Mouse (Mus musculus) adrenal gland, adult (tissue): ENCODE measurements at regions not wholly inside any gene's neighbourhood (a gene's known extent, or its start where the extent isn't known, plus 50 kb on each side); places are given as distances from the start of the nearest gene placed in this dataset.
"Not testable (repeated sequence)": the region's sequence is repeated elsewhere in the genome, so short reads cannot be mapped to it uniquely, and the experiment has no call there.

Experiments
- DNase-seq, 2 experiments: peaks; one replicate each; pipeline ENCODE4 v3.0.0; 2022 to 2023; ENCODE audit warnings: low spot score in 1 of 2; ENCODE audit not compliant: inconsistent age in 2 of 2

GRCm38 (mm10) chr10:95773425-95773980 is 69.2 kb downstream of the Gm33543 start:
- peak; percentile 67 to 77 for DNase-seq

GRCm38 (mm10) chr10:95772811-95773424 is 69.8 kb downstream of the Gm33543 start:
- peak; percentile 44 to 62 for DNase-seq

- no peak for DNase-seq
Observed at GRCm38 (mm10) chr10:95768974-95769373, 73.8 kb downstream of the Gm33543 start.

GRCm38 (mm10) chr10:95767526-95768161 is 75.1 kb downstream of the Gm33543 start:
- DNase-seq = no peak

DNA sequence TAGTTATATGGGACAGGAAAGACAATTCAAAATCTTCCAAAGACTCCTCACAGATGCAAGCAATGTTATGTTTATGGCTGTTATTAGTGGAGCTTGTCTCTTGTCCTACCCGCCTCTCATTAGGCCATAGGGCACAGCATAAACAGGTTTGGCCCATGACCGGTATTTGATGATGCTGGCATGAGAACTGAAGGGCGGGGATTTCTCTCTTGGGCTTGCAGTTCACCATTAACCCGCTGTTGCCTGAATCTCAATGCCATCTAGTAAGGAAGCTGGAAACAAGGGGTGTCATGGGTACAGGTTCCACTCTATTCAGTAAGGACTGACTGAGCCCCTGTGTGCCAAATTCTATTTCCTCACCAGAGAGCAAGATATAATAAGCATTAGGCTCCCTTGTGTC is 78.6 kb downstream of the Gm33543 start:
- DNase-seq = peak in 1 of 2 experiments; percentile 40

DNA sequence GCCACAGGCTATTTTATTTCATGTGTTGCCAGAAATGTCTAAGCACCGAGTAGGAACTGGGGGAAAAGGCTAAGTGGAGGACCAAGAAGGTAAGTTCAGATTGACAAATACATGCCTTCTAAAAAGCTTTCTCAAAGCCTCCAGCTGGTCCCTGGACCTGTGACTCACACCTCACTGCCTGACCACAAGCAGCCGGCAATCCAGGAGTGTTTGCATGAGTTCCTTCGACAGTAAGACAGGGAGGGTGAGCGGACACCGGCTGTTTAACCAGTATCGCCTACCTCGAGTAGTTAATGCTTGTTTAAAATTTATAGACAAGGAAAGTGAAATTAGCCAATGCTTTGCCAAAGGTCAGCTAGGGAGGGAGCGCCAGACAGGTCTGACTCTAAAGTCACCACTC is 80.1 kb downstream of the Gm33543 start:
- peak; percentile 12 to 43 for DNase-seq

- DNase-seq = no peak
Observed at GRCm38 (mm10) chr10:95761969-95762368, 80.8 kb downstream of the Gm33543 start.

DNA sequence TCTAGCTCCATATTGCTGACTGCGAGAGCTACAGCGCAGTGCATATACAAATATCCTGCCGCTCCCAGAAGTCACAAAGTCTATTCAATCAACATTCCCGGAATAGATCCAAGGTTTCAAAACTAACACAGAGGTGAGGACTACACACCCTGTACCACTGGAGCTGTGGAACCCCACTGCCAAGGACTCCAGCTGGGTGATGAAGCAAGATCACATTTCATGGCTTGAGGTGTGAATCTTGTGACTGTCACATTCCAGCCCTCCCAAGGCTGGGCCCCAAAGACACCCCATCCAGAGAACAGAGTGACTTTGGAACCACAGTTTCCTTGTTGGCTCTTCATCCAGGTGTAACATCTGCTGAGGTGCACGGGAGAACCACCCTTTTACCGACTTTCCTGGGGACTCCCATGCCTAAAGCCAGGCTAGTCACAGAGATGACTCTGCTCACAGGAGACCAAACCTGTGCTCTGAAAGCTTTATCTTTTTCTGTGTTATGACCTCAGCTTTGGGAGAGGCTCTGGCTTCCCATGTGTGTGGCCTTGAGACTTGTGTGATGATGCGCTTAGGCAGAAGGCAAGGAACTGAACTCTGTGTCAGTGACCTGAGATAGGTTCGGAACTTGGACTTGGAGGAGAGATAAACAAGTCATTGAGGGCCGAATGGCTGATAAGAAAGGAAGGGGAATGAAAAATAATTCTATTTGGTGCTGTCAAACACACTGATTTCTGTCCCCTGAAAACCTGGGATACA is 82.4 kb downstream of the Gm33543 start:
- DNase-seq = peak; percentile 25 to 34

GRCm38 (mm10) chr10:95758181-95758580 is 84.5 kb downstream of the Gm33543 start:
- no peak for DNase-seq

GRCm38 (mm10) chr10:95755429-95755828 is 82.2 kb upstream of the Anapc15-ps start:
- DNase-seq = no peak

DNA sequence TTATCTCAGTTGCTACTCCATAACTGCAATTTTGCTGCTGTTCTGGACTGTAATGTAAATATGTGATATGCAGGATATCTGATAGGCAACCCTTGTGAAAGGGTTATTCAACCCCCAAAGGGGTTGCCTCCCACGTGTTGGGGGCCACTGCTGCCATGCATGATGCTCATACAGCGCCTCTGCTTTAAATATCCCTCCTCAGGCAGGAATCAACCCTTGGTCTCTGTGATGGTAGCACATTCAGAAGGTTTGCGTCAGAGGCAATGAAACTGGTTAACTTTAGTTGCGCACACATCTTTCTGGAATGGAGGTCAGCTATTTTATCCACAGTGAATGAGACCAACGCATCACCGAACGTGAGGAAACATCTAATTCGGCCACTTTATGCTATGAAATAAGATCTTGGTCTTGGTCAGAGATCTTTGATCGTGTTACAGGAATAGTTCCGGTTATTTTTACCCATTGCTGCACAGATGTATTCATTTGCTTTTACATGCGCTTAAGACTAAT is 80.2 kb upstream of the Anapc15-ps start:
- DNase-seq = no peak

DNA sequence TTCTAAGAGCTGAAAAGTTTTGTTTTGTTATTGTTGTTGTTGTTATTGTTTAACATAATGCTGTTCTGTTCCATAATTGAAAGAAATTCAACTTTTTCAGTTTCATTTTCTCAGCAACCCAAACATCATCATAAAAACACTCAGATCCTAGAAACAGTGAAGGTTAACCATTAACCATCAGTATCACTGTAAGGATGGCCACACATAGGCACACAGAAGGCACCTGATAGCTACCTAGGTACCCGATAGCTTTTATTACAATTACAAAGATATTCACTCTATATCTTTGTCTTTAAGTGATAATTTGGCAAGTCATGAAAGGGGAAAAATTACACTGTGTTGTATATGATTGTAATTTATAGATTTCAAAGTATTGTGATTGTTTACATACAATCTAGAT is 75.1 kb upstream of the Anapc15-ps start:
- no peak for DNase-seq

GRCm38 (mm10) chr10:95747939-95748338 is 74.7 kb upstream of the Anapc15-ps start:
- no peak for DNase-seq

DNA sequence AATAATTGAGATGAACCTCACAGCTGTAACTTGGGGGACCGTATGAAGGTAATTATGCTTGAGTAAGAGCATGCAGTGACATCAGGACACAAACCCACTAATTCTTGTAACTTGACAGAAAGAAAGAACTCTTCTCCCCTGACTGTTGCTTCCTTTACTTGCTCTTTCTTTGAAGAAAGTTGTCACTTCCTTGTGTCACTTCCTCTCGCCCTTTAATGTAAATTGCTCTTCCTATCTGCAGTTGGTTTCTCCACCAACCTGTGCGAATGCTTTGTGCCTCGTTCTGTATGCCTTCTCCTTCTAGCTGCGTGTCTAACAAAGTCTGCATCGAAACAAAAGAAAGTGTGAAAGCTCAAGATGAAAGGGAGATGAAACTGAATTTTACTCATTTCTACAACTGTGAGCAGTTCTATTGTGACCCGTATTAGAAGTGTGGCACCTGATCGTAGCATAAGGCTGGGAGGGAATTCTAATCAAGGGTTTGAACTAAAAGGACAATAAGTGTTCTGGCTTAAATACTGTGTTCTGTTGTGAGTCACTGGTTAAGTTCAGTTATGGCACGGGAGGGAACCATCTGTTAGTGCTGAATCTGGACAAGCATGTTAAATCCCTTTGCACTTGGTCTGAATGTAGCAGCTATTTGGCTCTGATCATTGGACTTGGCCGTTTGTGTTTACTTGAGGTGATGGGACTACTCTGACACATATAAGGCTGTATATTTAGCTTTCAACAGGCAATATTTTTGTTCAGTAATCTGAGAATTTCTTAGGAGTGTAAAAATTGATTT is 72.8 kb upstream of the Anapc15-ps start:
- DNase-seq = no peak

DNA sequence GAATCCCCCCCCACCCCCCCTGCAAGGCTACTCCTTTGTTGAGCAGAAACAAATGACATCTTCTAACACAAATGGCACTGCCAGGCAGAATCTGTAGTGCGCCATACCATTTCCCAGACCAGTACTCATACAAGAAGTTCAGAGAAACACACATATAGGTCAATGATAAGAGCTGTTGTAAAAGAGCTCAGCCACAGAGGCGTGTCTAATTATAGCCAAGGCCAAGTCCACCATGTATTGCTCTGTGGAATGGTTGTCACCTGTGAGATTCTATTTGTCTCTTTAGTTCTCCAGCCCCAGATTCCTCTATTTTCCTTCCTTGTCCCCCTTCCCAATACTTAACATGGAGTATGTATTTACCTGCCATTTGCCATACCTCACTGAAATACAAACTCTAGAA is 72.0 kb upstream of the Anapc15-ps start:
- no peak for DNase-seq

- no peak for DNase-seq
Observed at GRCm38 (mm10) chr10:95743627-95744026, 70.4 kb upstream of the Anapc15-ps start.

GRCm38 (mm10) chr10:95739421-95739820 is 66.2 kb upstream of the Anapc15-ps start:
- no peak for DNase-seq

DNA sequence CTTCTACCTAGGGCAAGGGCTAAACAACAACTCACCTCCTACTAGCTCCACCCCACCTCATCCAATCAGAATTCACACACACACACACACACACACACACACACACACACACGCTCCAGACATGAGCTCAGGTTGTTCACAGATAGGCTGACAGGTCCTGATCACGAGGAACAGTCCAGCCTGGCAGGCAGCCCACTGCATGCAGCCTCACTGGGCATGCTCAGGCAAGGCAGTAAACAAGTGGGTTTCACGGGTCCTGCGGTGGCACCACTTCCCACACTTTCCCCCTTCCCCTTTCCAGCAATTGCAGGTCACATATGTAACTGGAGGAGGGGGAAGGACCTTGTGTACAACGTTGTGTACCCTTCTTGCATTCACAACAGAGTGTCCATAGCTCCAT is 63.5 kb upstream of the Anapc15-ps start:
- not testable (repeated sequence) for DNase-seq

- DNase-seq = no peak
Observed at GRCm38 (mm10) chr10:95731001-95731400, 57.8 kb upstream of the Anapc15-ps start.

- DNase-seq = no peak
Observed at GRCm38 (mm10) chr10:95729890-95730289, 56.6 kb upstream of the Anapc15-ps start.

GRCm38 (mm10) chr10:95725910-95726309 is 52.7 kb upstream of the Anapc15-ps start:
- DNase-seq = peak; percentile 46 to 83
